Mouse (Mus musculus) stomach, postnatal 0 days (tissue): ENCODE measurements around the gene C8a. TPM values are rescaled to one million over a fixed set of nuclear protein-coding genes. Genes with fewer than 3 reads are reported as not detected.

Experiments used
- ATAC-seq: fragments of 200-750 bp; cut with Nextera tagmentation; 2 replicates; pipeline ENCODE4 v1.8.0; 2017; ENCODE audit not compliant: low FRiP score, low TSS enrichment
- DNase-seq: peaks from one replicate; pipeline ENCODE4 v3.0.0-alpha.2; 2016; ENCODE audit warnings: low spot score
- H3K27ac ChIP-seq: fragments of 300-500 bp; sonication (generic); replicated peaks from 2 replicates; pipeline ENCODE4 v1.5.1; 2014; ENCODE audit warnings: mild to moderate bottlenecking, control low read depth
- H3K27me3 ChIP-seq: fragments of 300-500 bp; sonication (generic); 2 replicates; pipeline ENCODE4 v1.6.1; 2014; ENCODE audit warnings: low read length; ENCODE audit not compliant: control insufficient read depth, insufficient read depth
- H3K36me3 ChIP-seq: fragments of 300-500 bp; sonication (generic); 2 replicates; pipeline ENCODE4 v1.6.1; 2014; ENCODE audit warnings: low read length, mixed read lengths; ENCODE audit not compliant: control insufficient read depth, insufficient read depth
- H3K4me1 ChIP-seq: fragments of 300-500 bp; sonication (generic); replicated peaks from 2 replicates; pipeline ENCODE4 v1.6.1; 2014; ENCODE audit warnings: antibody characterized with exemption; ENCODE audit not compliant: control insufficient read depth, insufficient read depth
- H3K4me2 ChIP-seq: fragments of 300-500 bp; sonication (generic); replicated peaks from 2 replicates; pipeline ENCODE4 v1.6.1; 2014; ENCODE audit warnings: low read depth, mild to moderate bottlenecking, control low read depth, moderate library complexity
- H3K4me3 ChIP-seq: fragments of 300-500 bp; sonication (generic); 2 replicates; pipeline ENCODE4 v1.5.1; 2014; ENCODE audit warnings: low read depth, low read length, control low read depth
- H3K9ac ChIP-seq: fragments of 300-500 bp; sonication (generic); 2 replicates; pipeline ENCODE4 v1.6.1; 2014; ENCODE audit warnings: mild to moderate bottlenecking, low read length, control low read depth, mixed read lengths
- H3K9me3 ChIP-seq: fragments of 300-500 bp; sonication (generic); 2 replicates; pipeline ENCODE4 v1.6.1; 2016; ENCODE audit warnings: low read length; ENCODE audit not compliant: control insufficient read depth
- CTCF ChIP-seq: IDR thresholded peaks from 2 replicates; pipeline ENCODE4 v1.5.1; 2016; ENCODE audit warnings: antibody characterized with exemption, low read depth, mild to moderate bottlenecking, moderate library complexity
- EP300 ChIP-seq: optimal IDR thresholded peaks from 2 replicates; pipeline ENCODE3; 2016; ENCODE audit warnings: antibody characterized with exemption
- WGBS: fragments of 180-500 bp; shearing (Covaris S2); extraction: QIAGEN DNeasy Blood & Tissue Kit; methylation state at CpG from one replicate; pipeline ENCODE4 v1.1.7; 2014; 5-methylcytosine and 5-hydroxymethylcytosine counted together
- polyA plus RNA-seq: library from polyadenylated mRNA; unstranded; fragments of >200 nt; fragmentation: Nextera tagmentation; extraction: Ambion mirVana; gene quantifications from 2 replicates; pipeline ENCODE4 v1.2.1, GENCODE M21; 2015

The C8a gene
- polyA plus RNA-seq, 1 experiment from 2014 or later = not detected

DNA sequence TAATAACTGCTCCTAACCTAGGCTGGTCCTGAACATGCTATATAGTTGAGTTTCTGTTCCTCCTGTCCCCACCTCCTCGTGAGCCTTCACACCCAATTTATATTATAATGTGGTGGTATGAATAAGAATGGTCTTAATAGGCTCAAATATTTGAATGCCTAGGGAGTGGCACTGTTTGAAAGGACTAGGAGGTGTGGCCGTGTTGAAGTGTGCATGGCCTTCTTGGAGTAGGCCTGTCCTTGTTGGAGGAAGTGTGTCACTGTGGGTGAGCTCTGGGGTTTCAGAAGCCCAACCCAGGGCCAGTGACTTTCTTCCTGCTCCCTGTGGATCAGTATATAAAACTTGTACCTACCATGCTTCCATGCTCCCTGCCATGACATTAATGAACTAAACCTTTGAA lies 62.6 kb downstream of the C8a start:
- no peak for ATAC-seq
- DNase-seq = no peak
- H3K27me3 ChIP-seq = no peaks in the 10 kb centered on the region
- no peak overlapping the region for H3K9ac ChIP-seq
- TF ChIP-seq CTCF = no peak
- TF ChIP-seq EP300 = no peak
- no peak overlapping the region for H3K27ac ChIP-seq
- H3K4me3 ChIP-seq = no peak overlapping the region
- WGBS = 54% methylated on average over 2 of the region's 2 CpGs
- H3K36me3 ChIP-seq = no peaks in the 10 kb centered on the region
- H3K9me3 ChIP-seq = no peaks in the 10 kb centered on the region
- no peak overlapping the region for H3K4me2 ChIP-seq
- H3K4me1 ChIP-seq = no peaks in the 10 kb centered on the region

DNA sequence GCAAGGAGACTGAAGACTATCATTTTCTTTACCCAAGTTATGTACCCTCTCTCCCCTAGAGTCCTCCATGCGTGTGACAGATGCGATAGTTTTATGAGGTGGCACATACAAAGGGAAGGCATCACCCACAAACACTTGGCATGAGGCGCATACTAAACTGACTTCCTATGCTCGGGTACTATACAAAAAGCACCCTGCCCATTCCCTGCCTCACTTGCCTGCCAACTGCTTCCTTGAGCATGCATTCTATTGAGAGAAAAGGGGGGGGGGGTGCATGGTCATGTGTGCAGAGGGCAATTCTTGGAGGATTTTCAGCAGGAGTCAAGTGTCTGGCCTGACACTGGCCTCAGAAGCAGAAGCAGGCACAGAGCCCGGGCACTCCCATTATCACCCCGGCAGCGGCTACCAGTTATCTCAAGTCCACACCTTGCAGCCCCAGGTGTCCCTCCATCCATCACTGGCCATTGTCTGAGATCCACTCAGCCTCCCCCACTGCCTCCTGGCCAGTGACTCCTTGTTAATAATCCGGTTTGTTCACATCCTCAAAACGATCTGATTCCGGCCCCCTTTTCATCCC lies 65.4 kb downstream of the C8a start:
- Histone ChIP-seq H3K9ac (no peak overlapping the region), H3K4me1 (no peaks in the 10 kb centered on the region), H3K27ac (no peak overlapping the region), H3K4me3 (no peak overlapping the region), H3K4me2 (no peak overlapping the region), H3K36me3 (no peaks in the 10 kb centered on the region), H3K27me3 (no peaks in the 10 kb centered on the region), H3K9me3 (no peaks in the 10 kb centered on the region)
- no peak for TF ChIP-seq CTCF
- TF ChIP-seq EP300 = no peak
- no peak for DNase-seq
- no peak for ATAC-seq
- WGBS = 48% methylated on average over 10 of the region's 10 CpGs

DNA sequence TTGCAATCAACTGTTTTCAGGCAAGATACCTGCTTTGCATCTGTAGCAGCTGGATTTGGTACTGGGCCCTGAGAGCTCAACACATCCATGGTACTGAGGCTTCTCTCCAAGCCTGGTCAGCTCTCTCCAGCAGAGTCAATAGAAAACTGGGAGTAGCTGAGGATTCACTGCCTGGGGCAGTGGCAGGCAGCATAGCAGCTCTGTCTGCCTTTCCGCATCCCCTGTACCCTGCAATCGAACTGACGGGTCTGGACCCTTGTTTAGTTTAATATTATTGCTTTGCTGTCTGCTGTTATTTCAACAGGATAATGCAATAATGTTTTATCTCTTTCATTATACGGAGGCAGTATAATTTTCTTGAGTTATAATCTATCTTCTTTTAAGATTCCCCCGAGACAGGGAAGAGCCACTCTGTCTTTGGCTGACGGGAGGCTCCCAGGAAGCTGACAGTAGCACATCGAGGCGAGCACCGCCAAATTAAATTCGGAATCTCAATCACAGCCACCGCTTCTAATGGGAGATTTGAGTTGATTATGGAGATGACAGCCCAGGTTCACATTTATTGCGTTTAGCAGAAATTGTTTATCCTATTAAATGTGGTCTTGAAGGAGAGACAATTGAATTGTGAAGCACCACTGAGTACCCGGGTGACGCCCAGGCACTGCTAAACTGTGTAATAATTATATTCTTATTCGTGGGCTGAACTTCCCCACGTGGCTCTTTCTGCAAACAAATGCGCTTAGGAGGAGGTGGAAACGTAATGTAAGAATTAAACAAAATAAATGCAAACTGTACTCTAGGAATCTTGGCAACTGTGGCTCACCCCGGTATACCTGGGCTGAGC lies 70.6 kb downstream of the C8a start:
- H3K9ac ChIP-seq = no peak overlapping the region
- no peak overlapping the region for H3K27ac ChIP-seq
- ATAC-seq (no peak), DNase-seq (no peak)
- no peaks in the 10 kb centered on the region for H3K4me1 ChIP-seq
- TF ChIP-seq EP300 (no peak), CTCF (no peak)
- no peaks in the 10 kb centered on the region for H3K9me3 ChIP-seq
- no peaks in the 10 kb centered on the region for H3K27me3 ChIP-seq
- no peaks in the 10 kb centered on the region for H3K36me3 ChIP-seq
- no peak overlapping the region for H3K4me2 ChIP-seq
- WGBS = 71% methylated on average over 19 of the region's 19 CpGs
- no peak overlapping the region for H3K4me3 ChIP-seq

DNA sequence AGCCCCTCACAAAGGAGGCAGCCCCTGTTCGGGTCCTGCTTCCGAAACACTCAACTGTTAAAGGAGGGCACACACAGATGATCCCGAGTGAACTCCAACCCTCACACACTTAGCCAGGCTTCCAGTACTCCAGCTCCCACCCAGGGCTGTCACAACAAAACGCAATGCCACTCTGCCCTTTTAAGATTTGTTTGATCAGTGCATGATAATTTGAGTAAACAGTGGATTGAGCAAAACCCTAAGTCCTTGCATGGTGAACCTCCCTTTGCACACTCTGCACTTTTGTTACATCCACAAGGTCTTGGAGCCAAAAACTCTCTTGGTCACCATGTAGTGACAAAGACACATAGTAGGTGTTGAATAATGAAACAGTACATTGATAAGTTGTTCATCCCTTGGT lies 72.1 kb downstream of the C8a start:
- no peaks in the 10 kb centered on the region for H3K36me3 ChIP-seq
- H3K4me3 ChIP-seq = no peak overlapping the region
- no peaks in the 10 kb centered on the region for H3K4me1 ChIP-seq
- H3K27me3 ChIP-seq = no peaks in the 10 kb centered on the region
- no peak for ATAC-seq
- H3K4me2 ChIP-seq = no peak overlapping the region
- H3K27ac ChIP-seq = no peak overlapping the region
- H3K9me3 ChIP-seq = no peaks in the 10 kb centered on the region
- H3K9ac ChIP-seq = no peak overlapping the region
- DNase-seq = no peak
- no peak for TF ChIP-seq EP300
- no peak for TF ChIP-seq CTCF
- 48% methylated on average over 4 of the region's 4 CpGs for WGBS

DNA sequence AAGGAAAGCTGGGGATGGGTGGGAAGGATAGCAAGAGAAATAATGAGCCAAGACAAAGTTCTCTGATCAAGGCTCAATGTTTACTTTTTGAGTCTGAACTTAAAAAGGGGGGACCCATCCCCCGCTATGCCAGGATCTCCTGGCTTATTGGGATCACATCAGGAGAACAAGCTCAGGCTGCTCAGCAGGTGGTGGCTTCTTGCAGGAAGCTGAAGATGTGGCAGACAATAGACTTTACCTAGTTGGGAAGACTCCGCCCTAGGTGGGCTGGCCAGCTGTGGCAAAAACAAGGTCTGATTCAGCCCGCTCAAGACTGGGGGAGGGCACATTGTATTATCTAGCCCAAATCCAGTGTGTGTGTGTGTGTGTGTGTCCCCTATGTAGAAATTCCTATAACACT lies 74.6 kb downstream of the C8a start:
- no peaks in the 10 kb centered on the region for H3K4me1 ChIP-seq
- no peak for ATAC-seq
- H3K27ac ChIP-seq = no peak overlapping the region
- H3K9ac ChIP-seq = no peak overlapping the region
- no peaks in the 10 kb centered on the region for H3K9me3 ChIP-seq
- H3K36me3 ChIP-seq = no peaks in the 10 kb centered on the region
- no peak for DNase-seq
- WGBS = 91% methylated on average over 3 of the region's 3 CpGs
- H3K4me3 ChIP-seq = no peak overlapping the region
- no peak overlapping the region for H3K4me2 ChIP-seq
- no peak for TF ChIP-seq CTCF
- no peaks in the 10 kb centered on the region for H3K27me3 ChIP-seq

DNA sequence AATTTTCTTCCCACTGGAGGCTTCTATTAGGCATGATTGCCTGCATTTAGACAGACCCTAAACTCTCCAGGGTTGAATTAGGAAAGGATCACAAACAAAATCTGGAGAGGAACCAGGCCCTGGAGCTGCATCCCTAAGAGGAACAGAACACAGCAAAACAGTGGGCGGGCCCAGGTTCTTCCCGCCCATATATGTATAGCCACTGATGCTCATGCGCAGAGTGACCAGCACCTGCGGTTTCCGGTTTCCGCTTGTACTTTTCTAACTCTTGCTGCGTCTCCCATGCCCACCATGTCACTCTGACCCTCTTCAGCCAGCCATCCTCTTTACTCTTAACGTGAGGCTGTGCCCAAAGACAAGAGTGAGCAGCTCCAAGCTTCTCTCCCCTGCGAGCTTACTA lies 77.2 kb downstream of the C8a start:
- WGBS = 79% methylated on average over 9 of the region's 9 CpGs

More for the DNA sequence above, 77.2 kb downstream of the C8a start:
- H3K4me2 ChIP-seq = no peak overlapping the region
- no peak overlapping the region for H3K4me3 ChIP-seq
- no peak overlapping the region for H3K27ac ChIP-seq
- H3K27me3 ChIP-seq = no peaks in the 10 kb centered on the region
- no peak overlapping the region for H3K9ac ChIP-seq
- ATAC-seq (no peak), DNase-seq (no peak)
- TF ChIP-seq CTCF = no peak
- TF ChIP-seq EP300 = no peak
- no peaks in the 10 kb centered on the region for H3K4me1 ChIP-seq
- H3K36me3 ChIP-seq = no peaks in the 10 kb centered on the region
- no peaks in the 10 kb centered on the region for H3K9me3 ChIP-seq
